Mouse (Mus musculus) liver, embryonic 14.5 days (tissue): ENCODE data around the gene Gm20498. TPM values are rescaled to one million over a fixed set of nuclear protein-coding genes. Genes with fewer than 3 reads are reported as not detected.

Experiments
- ATAC-seq: fragments of 200-750 bp; cut with Nextera tagmentation; 2 replicates; pipeline ENCODE4 v1.8.0; 2017; ENCODE audit warnings: moderate number of reproducible peaks, mild to moderate bottlenecking, moderate library complexity; ENCODE audit not compliant: insufficient read depth
- DNase-seq, 3 experiments: peaks; one replicate each; pipeline ENCODE4 v3.0.0-alpha.2; 2012 to 2013; ENCODE audit warnings: low read depth in 3 of 3, low spot score in 3 of 3
- H3K27ac ChIP-seq: fragments of 300-500 bp; sonication (generic); 2 replicates; pipeline ENCODE4 v1.5.1; 2014; ENCODE audit warnings: moderate library complexity, mild to moderate bottlenecking, control low read depth, inconsistent platforms
- H3K27me3 ChIP-seq: fragments of 300-500 bp; sonication (generic); 2 replicates; pipeline ENCODE4 v1.6.1; 2014; ENCODE audit warnings: mild to moderate bottlenecking, low read length, moderate library complexity; ENCODE audit not compliant: control insufficient read depth, insufficient read depth
- H3K36me3 ChIP-seq: fragments of 300-500 bp; sonication (generic); replicated peaks from 2 replicates; pipeline ENCODE4 v1.6.1; 2014; ENCODE audit warnings: low read depth; ENCODE audit not compliant: control insufficient read depth, insufficient read depth
- H3K4me1 ChIP-seq, 2 experiments: fragments of 200-500 bp in 1 of 2; fragments of 300-500 bp in 1 of 2; sonication (generic) in 1 of 2; replicated peaks; 2 replicates each; pipeline ENCODE4 v1.6.1; 2012 to 2014; ENCODE audit warnings: antibody characterized with exemption in 1 of 2, inconsistent platforms in 1 of 2, low read length in 1 of 2; ENCODE audit not compliant: control insufficient read depth in 2 of 2, insufficient read depth in 2 of 2
- H3K4me2 ChIP-seq: fragments of 300-500 bp; sonication (generic); 2 replicates; pipeline ENCODE4 v1.6.1; 2014; ENCODE audit warnings: low read depth, mild to moderate bottlenecking, control low read depth, moderate library complexity
- H3K4me3 ChIP-seq, 2 experiments: fragments of 200-500 bp in 1 of 2; fragments of 300-500 bp in 1 of 2; sonication (generic) in 1 of 2; 2 replicates each; pipeline ENCODE4 v1.5.1; 2012 to 2014; ENCODE audit warnings: low read depth in 2 of 2, low read length in 2 of 2, mild to moderate bottlenecking in 2 of 2, control low read depth in 1 of 2, inconsistent platforms in 1 of 2, moderate library complexity in 1 of 2; ENCODE audit not compliant: insufficient read depth in 1 of 2
- H3K9ac ChIP-seq: fragments of 300-500 bp; sonication (generic); replicated peaks from 2 replicates; pipeline ENCODE4 v1.6.1; 2014; ENCODE audit warnings: mild to moderate bottlenecking, control low read depth, moderate library complexity
- H3K9me3 ChIP-seq: fragments of 300-500 bp; sonication (generic); 2 replicates; pipeline ENCODE4 v1.6.1; 2016; ENCODE audit warnings: low read length, mixed read lengths; ENCODE audit not compliant: control insufficient read depth
- CTCF ChIP-seq: IDR thresholded peaks from 2 replicates; pipeline ENCODE4 v1.5.1; 2016; ENCODE audit warnings: antibody characterized with exemption, low read depth, control low read depth
- EP300 ChIP-seq: IDR thresholded peaks from 2 replicates; pipeline ENCODE4 v1.6.1; 2016; ENCODE audit warnings: antibody characterized with exemption, low read depth
- WGBS: fragments of 180-500 bp; shearing (Covaris S2); extraction: QIAGEN DNeasy Blood & Tissue Kit; methylation state at CpG from one replicate; pipeline ENCODE4 v1.1.7; 2014; ENCODE audit not compliant: insufficient replicate concordance; 5-methylcytosine and 5-hydroxymethylcytosine counted together
- polyA plus RNA-seq, 2 experiments: library from polyadenylated mRNA; depleted of rRNA in 1 of 2; stranded (reverse) in 1 of 2; unstranded in 1 of 2; fragments of >200 nt; fragmentation: Nextera tagmentation in 1 of 2; extraction: Ambion mirVana in 1 of 2; gene quantifications; 2 replicates each; pipeline versions ENCODE4 v1.2.1 to v1.2.3; 2012 to 2014

The Gm20498 gene
- polyA plus RNA-seq, 2 experiments, result 4.8 to 13.0 TPM

DNA sequence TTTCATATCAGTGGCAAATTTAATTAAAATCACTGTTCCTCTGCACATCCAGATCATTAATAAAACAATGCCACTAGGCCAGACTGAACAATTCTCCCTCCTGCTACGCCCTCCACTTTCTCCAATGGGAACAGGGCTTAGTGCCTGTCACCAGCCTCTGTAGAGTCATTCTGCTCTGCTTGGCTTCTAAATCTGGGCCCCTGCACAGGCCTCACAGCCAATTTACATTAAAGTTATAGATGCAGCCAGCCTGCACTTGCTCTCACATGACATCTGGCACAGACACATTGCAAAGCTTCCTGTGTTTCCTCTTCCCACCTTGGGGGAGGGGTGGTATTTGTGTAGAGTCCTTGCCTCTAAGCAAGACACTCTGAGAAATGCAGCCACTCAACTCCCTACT, 211.7 kb downstream of the Gm20498 start:
- DNase-seq (no peak), ATAC-seq (no peak)
- Histone ChIP-seq H3K27me3 (no peaks in the 10 kb centered on the region), H3K27ac (no peak overlapping the region), H3K4me2 (no peak overlapping the region), H3K9ac (no peak overlapping the region), H3K4me3 (no peak overlapping the region), H3K9me3 (no peaks in the 10 kb centered on the region), H3K4me1 (no peaks in the 10 kb centered on the region), H3K36me3 (no peaks in the 10 kb centered on the region)
- WGBS, result 61% methylated on average over 1 of the region's 1 CpGs
- TF ChIP-seq EP300 (no peak), CTCF (no peak)

DNA sequence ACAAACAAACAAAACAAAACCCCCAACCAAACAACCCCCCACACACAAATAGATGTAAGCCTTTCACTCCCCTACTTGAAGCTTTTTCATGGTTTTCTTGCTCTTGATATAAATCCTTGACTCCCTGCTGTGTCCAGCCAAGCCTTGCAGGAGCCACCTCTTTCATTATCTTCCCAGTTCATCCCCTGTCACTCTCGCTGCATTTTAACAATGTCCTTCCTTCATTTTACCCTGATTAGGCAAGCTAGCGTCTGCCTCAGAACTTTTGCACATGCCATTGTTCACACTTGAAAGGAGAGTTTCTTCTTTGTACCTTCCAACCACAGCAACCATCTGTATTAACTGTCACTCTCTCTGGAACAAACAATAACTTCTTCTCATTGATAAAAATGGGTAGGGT, 214.9 kb downstream of the Gm20498 start:
- Histone ChIP-seq H3K9ac (no peak overlapping the region), H3K27ac (no peak overlapping the region), H3K4me2 (no peak overlapping the region), H3K27me3 (no peaks in the 10 kb centered on the region), H3K4me1 (no peaks in the 10 kb centered on the region), H3K9me3 (no peaks in the 10 kb centered on the region), H3K36me3 (no peaks in the 10 kb centered on the region), H3K4me3 (no peak overlapping the region)
- WGBS, result 19% methylated on average over 2 of the region's 2 CpGs
- ATAC-seq (no peak), DNase-seq (no peak)
- no peak for TF ChIP-seq CTCF
- no peak for TF ChIP-seq EP300

- H3K27ac ChIP-seq, result no peak overlapping the region
- no peak overlapping the region for H3K4me3 ChIP-seq
- 66% methylated on average over 5 of the region's 5 CpGs for WGBS
- no peaks in the 10 kb centered on the region for H3K36me3 ChIP-seq
- H3K27me3 ChIP-seq, result no peaks in the 10 kb centered on the region
- H3K9ac ChIP-seq, result no peak overlapping the region
- no peak overlapping the region for H3K4me2 ChIP-seq
- H3K9me3 ChIP-seq, result no peaks in the 10 kb centered on the region
- TF ChIP-seq EP300 (no peak), CTCF (no peak)
- no peak for ATAC-seq
- H3K4me1 ChIP-seq, result no peaks in the 10 kb centered on the region
- no peak for DNase-seq
These were observed 216.8 kb downstream of the Gm20498 start for GRCm38 (mm10) chr12:81315953-81316352.

Other genes with a start within 250 kb of the Gm20498 start
- 0.02 and 0.11 TPM in 2 replicates for gene Slc8a3, start 199.7 kb downstream of the Gm20498 start, polyA plus RNA-seq (2012; rRNA removed)
- gene Slc8a3, start 199.7 kb downstream of the Gm20498 start, polyA plus RNA-seq (2014; fragmentation: Nextera tagmentation; extraction: Ambion mirVana), result not detected in 2 replicates
- 0.13 and 0.21 TPM in 2 replicates for gene Gm4787, start 153.4 kb downstream of the Gm20498 start, polyA plus RNA-seq (2012; rRNA removed)
- 0.06 and 0.18 TPM in 2 replicates for gene Gm4787, start 153.4 kb downstream of the Gm20498 start, polyA plus RNA-seq (2014; fragmentation: Nextera tagmentation; extraction: Ambion mirVana)
- 0.14 and 0.31 TPM in 2 replicates for gene Adam4, start 111.0 kb downstream of the Gm20498 start, polyA plus RNA-seq (2012; rRNA removed)
- gene Adam4, start 111.0 kb downstream of the Gm20498 start, polyA plus RNA-seq (2014; fragmentation: Nextera tagmentation; extraction: Ambion mirVana), result 0.05 and 0.08 TPM in 2 replicates
- 21.1 and 36.3 TPM in 2 replicates for gene Cox16, start 47.8 kb downstream of the Gm20498 start, polyA plus RNA-seq (2012; rRNA removed)
- gene Cox16, start 47.8 kb downstream of the Gm20498 start, polyA plus RNA-seq (2014; fragmentation: Nextera tagmentation; extraction: Ambion mirVana), result 77.3 and 84.2 TPM in 2 replicates
- gene Synj2bp, start within 50 bp of the Gm20498 start, polyA plus RNA-seq (2012; rRNA removed), result 4.0 and 8.2 TPM in 2 replicates
- 12.1 and 15.2 TPM in 2 replicates for gene Synj2bp, start within 50 bp of the Gm20498 start, polyA plus RNA-seq (2014; fragmentation: Nextera tagmentation; extraction: Ambion mirVana)
- 0.02 TPM in 1 of 2 replicates, not detected in the other for gene Adam21, start 35.6 kb upstream of the Gm20498 start, polyA plus RNA-seq (2012; rRNA removed)
- gene Adam21, start 35.6 kb upstream of the Gm20498 start, polyA plus RNA-seq (2014; fragmentation: Nextera tagmentation; extraction: Ambion mirVana), result not detected in 2 replicates
- gene Med6, start 62.1 kb upstream of the Gm20498 start, polyA plus RNA-seq (2012; rRNA removed), result 14.1 and 27.2 TPM in 2 replicates
- 35.8 and 38.7 TPM in 2 replicates for gene Med6, start 62.1 kb upstream of the Gm20498 start, polyA plus RNA-seq (2014; fragmentation: Nextera tagmentation; extraction: Ambion mirVana)
- 0.02 and 0.03 TPM in 2 replicates for gene Ttc9, start 98.3 kb upstream of the Gm20498 start, polyA plus RNA-seq (2012; rRNA removed)
- 0.05 TPM in 1 of 2 replicates, not detected in the other for gene Ttc9, start 98.3 kb upstream of the Gm20498 start, polyA plus RNA-seq (2014; fragmentation: Nextera tagmentation; extraction: Ambion mirVana)
- 0.02 and 0.03 TPM in 2 replicates for gene Map3k9, start 248.3 kb upstream of the Gm20498 start, polyA plus RNA-seq (2012; rRNA removed)
- gene Map3k9, start 248.3 kb upstream of the Gm20498 start, polyA plus RNA-seq (2014; fragmentation: Nextera tagmentation; extraction: Ambion mirVana), result 0.04 and 0.06 TPM in 2 replicates